ENCODE assay signal across 9 mouse cellular contexts in the genomic region with DNA sequence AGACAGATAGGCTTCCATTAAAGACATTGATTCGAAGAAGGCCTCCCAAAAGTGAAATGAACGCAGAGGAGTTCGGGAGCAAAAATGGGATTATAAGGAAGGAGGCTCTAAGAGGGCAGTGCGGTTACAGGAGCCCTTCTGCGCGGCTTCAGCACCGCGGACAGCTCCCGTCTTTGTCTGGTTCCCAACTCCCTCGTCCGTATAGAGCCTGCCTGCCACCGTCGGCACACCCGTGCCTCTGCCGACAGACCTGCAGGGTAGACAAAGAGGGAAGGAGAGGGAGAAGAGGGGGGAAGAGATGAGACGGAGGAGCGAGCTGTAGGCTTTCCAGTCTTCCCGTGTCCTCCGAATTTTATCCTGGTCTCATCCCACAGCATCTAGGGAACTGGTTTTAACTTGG. TPM values are rescaled to one million over a fixed set of nuclear protein-coding genes. Genes with fewer than 3 reads are reported as not detected.
DNase-seq lines count a peak whose midpoint lies in the region; ATAC-seq and TF ChIP-seq lines count a peak whose summit lies in the region.
"Had no signal": no experiment of that assay in that cellular context is flagged by ENCODE, and none has a peak within 500 bp of the region (broad histone marks: within the 10 kb centered on the region; RNA-seq: fewer than 3 reads in every experiment).

No protein-coding gene starts in this region.

- H3K36me3 ChIP-seq in forebrain, postnatal 0 days (ENCODE audit: insufficient read depth) = no peaks in the 10 kb centered on the region
- H3K36me3 ChIP-seq in splenic B cell, adult 2 months (ENCODE audit: control insufficient read depth, insufficient read depth, low read length, poor library complexity, severe bottlenecking) = no peaks in the 10 kb centered on the region

- H3K4me1 ChIP-seq in forebrain, postnatal 0 days (ENCODE audit: insufficient read depth) = no peaks in the 10 kb centered on the region

- no peak for TF ChIP-seq CTCF in forebrain, postnatal 0 days (IDR thresholded peaks at IDR 0.05; ENCODE audit: low read depth)

- intact Hi-C loops in heart, postnatal 25 days (cut with DNase I) = no loop called here

- H3K4me2 ChIP-seq in forebrain, postnatal 0 days (ENCODE audit: low read depth) = no peak overlapping the region

- no peak overlapping the region for H3K9ac ChIP-seq in forebrain, postnatal 0 days

- no peak for ATAC-seq in forebrain, postnatal 0 days

- no peak overlapping the region for H3K27ac ChIP-seq in forebrain, postnatal 0 days (ENCODE audit: low read depth, low read length)

- H3K9me3 ChIP-seq in forebrain, postnatal 0 days (ENCODE audit: low read length) = no peaks in the 10 kb centered on the region

- 8% methylated on average over 18 of the region's 19 CpGs for WGBS in forebrain, postnatal 0 days

- no peak overlapping the region for H3K4me3 ChIP-seq in forebrain, postnatal 0 days (ENCODE audit: low read depth, low read length)

- peak; percentile 41 to 76 for DNase-seq in heart, adult 18-20 months
- no peak for DNase-seq in heart, postnatal 25 days (ENCODE audit: low spot score)
- DNase-seq in adrenal gland, adult 2 months = peak; percentile 72
- peak; percentile 58 for DNase-seq in forebrain, postnatal 0 days
- DNase-seq in kidney, adult 18-20 months = peak; percentile 70
- peak; percentile 51 for DNase-seq in lung, postnatal 36 days
- DNase-seq in splenic B cell, adult 2 months (ENCODE audit: low read depth, low spot score) = peak; percentile 43
- no peak for DNase-seq in layer of hippocampus, adult 9-10 months (ENCODE audit: low spot score)

- H3K27me3 ChIP-seq in forebrain, postnatal 0 days (ENCODE audit: insufficient read depth, low read length) = peaks cover 57% of the 10 kb centered on the region
- H3K27me3 ChIP-seq in splenic B cell, adult 2 months (ENCODE audit: control insufficient read depth, insufficient read depth, low read length, poor library complexity, severe bottlenecking) = peaks cover 3% of the 10 kb centered on the region; the same call in 1 of the 2 replicates

RNA-seq across cellular contexts. Expression of gene Lhx5, which starts 7.5 kb away (rescaled TPM):
- total RNA-seq in heart, adult 18-20 months (2021) = not detected
- total RNA-seq in heart, postnatal 25 days (2021) = not detected
- total RNA-seq in adrenal gland, adult 2 months (2021) = not detected
- not detected in 2 replicates for polyA plus RNA-seq in adrenal gland, adult 2 months (2012; rRNA removed)
- total RNA-seq in forebrain, postnatal 0 days (2014; rRNA removed) = 4.6 and 5.4 TPM in 2 replicates
- polyA plus RNA-seq in forebrain, postnatal 0 days (2015; fragmentation: Nextera tagmentation; extraction: Ambion mirVana) = 1.4 and 3.7 TPM in 2 replicates
- total RNA-seq: layer of hippocampus, postnatal 25 days had no signal

RNA-seq across cellular contexts. Expression of gene Sdsl, which starts 48.6 kb away (rescaled TPM):
- total RNA-seq in heart, adult 18-20 months (2021) = 1 to 10 TPM; 6.8 to 9.4 TPM
- 1 to 10 TPM; 8.8 to 9.6 TPM for total RNA-seq in heart, postnatal 25 days (2021)
- 10 to 100 TPM; 46.3 to 71.9 TPM for total RNA-seq in adrenal gland, adult 2 months (2021)
- polyA plus RNA-seq in adrenal gland, adult 2 months (2012; rRNA removed) = 114 and 115 TPM in 2 replicates
- total RNA-seq in forebrain, postnatal 0 days (2014; rRNA removed) = 1.3 and 3.0 TPM in 2 replicates
- polyA plus RNA-seq in forebrain, postnatal 0 days (2015; fragmentation: Nextera tagmentation; extraction: Ambion mirVana) = 2.3 and 3.1 TPM in 2 replicates

RNA-seq across cellular contexts. Expression of gene Sds, which starts 52.3 kb away (rescaled TPM):
- total RNA-seq in heart, adult 18-20 months (2021) = 1 to 10 TPM in 1 of 2 experiments, under 1 TPM in 1; 0.87 to 2.4 TPM
- total RNA-seq in heart, postnatal 25 days (2021) = 1 to 10 TPM; 1.2 to 1.3 TPM
- under 1 TPM in 1 of 2 experiments, not detected in 1; 0.55 TPM for total RNA-seq in adrenal gland, adult 2 months (2021)
- polyA plus RNA-seq in adrenal gland, adult 2 months (2012; rRNA removed) = 1.2 TPM in 1 of 2 replicates, not detected in the other
- not detected in 2 replicates for total RNA-seq in forebrain, postnatal 0 days (2014; rRNA removed)
- polyA plus RNA-seq in forebrain, postnatal 0 days (2015; fragmentation: Nextera tagmentation; extraction: Ambion mirVana) = not detected in 2 replicates

Comparison
In these comparisons a context has a peak if more than half of its experiments do, and no peak if none do; other contexts are left out.
1. DNase-seq: peak in heart, adult 18-20 months (2 of 2), adrenal gland, adult 2 months (single experiment), forebrain, postnatal 0 days (single experiment), kidney, adult 18-20 months (single experiment), lung, postnatal 36 days (single experiment) and splenic B cell, adult 2 months (single experiment); none in heart, postnatal 25 days (single experiment) and layer of hippocampus, adult 9-10 months (single experiment).
2. RNA of gene Sdsl, which starts 48.6 kb away (total RNA-seq): 46.3 to 71.9 TPM in adrenal gland, adult 2 months; 8.8 to 9.6 TPM in heart, postnatal 25 days, 6.8 to 9.4 TPM in heart, adult 18-20 months and 1.3 to 3.0 TPM in forebrain, postnatal 0 days; every median in the first group is over 4 times any median in the second.